Mouse (Mus musculus) kidney, embryonic 16.5 days (tissue): Measurements from ENCODE around the gene 6430531B16Rik. TPM values are rescaled to one million over a fixed set of nuclear protein-coding genes. Genes with fewer than 3 reads are reported as not detected.

Source experiments
- ATAC-seq: fragments of 200-750 bp; cut with Nextera tagmentation; 2 replicates; pipeline ENCODE4 v1.8.0; 2017; ENCODE audit warnings: moderate TSS enrichment; ENCODE audit not compliant: low FRiP score, low TSS enrichment
- H3K27ac ChIP-seq: fragments of 300-500 bp; sonication (generic); 2 replicates; pipeline ENCODE4 v1.5.1; 2014; ENCODE audit warnings: low read length
- H3K27me3 ChIP-seq: fragments of 300-500 bp; sonication (generic); 2 replicates; pipeline ENCODE4 v1.6.1; 2014; ENCODE audit warnings: low read length, control low read depth, mixed read lengths; ENCODE audit not compliant: insufficient read depth
- H3K36me3 ChIP-seq: fragments of 300-500 bp; sonication (generic); 2 replicates; pipeline ENCODE4 v1.6.1; 2014; ENCODE audit warnings: low read length, control low read depth, mixed read lengths; ENCODE audit not compliant: insufficient read depth
- H3K4me1 ChIP-seq: fragments of 300-500 bp; sonication (generic); 2 replicates; pipeline ENCODE4 v1.6.1; 2014; ENCODE audit warnings: low read length, control low read depth, mixed read lengths; ENCODE audit not compliant: insufficient read depth
- H3K4me2 ChIP-seq: fragments of 300-500 bp; sonication (generic); replicated peaks from 2 replicates; pipeline ENCODE4 v1.6.1; 2014; ENCODE audit warnings: low read depth, low read length
- H3K4me3 ChIP-seq: fragments of 300-500 bp; sonication (generic); 2 replicates; pipeline ENCODE4 v1.5.1; 2014; ENCODE audit warnings: mild to moderate bottlenecking, low read length
- H3K9ac ChIP-seq: fragments of 300-500 bp; sonication (generic); replicated peaks from 2 replicates; pipeline ENCODE4 v1.6.1; 2014; ENCODE audit warnings: low read length
- H3K9me3 ChIP-seq: fragments of 300-500 bp; sonication (generic); 2 replicates; pipeline ENCODE4 v1.6.1; 2016; ENCODE audit warnings: low read length, control low read depth
- WGBS: fragments of 180-500 bp; shearing (Covaris S2); extraction: QIAGEN DNeasy Blood & Tissue Kit; methylation state at CpG from one replicate; pipeline ENCODE4 v1.1.7; 2014; 5-methylcytosine and 5-hydroxymethylcytosine counted together
- polyA plus RNA-seq: library from polyadenylated mRNA; unstranded; fragments of >200 nt; fragmentation: Nextera tagmentation; extraction: Ambion mirVana; gene quantifications from 2 replicates; pipeline ENCODE4 v1.2.1, GENCODE M21; 2015

6430531B16Rik gene
- 0.71 and 0.94 TPM in 2 replicates for polyA plus RNA-seq

DNA sequence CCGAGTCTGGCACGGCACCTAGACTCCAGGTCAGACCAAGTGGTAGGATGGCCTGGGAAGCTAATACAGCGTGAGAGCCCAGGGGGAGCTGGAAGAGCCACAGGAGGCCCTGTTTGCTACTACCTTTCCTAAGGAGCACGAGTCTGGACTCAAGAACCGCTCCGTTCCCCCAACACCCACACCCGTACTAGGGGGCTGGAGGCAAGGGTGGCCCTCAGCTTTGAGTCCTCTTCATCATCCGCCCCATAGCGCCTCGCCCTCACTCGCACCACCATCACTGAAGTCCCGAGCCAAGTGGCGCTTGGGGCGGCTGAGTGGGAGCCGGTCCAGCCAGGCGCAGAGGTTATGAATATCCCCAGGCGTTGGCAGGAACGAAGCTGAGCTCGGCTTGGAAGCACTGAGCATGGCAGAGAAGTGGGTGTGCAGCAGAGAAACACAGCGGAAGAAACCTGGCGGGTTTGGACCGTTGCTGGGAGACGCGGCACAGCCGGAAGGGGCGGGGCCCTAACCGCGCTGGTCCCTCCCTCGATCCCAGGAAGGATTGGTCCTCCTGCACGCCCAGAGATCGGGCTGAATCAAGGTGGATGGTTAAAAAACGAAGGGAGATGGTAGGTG is at the start of gene 6430531B16Rik:
TSS of gene 6430531B16Rik (minus strand) at position 478 of the 615 bp plus-strand sequence.
- Histone ChIP-seq H3K27me3 (no peaks in the 10 kb centered on the region), H3K9me3 (no peaks in the 10 kb centered on the region), H3K9ac (peak within 1 kb of the TSS; percentile 66), H3K4me3 (peak within 1 kb of the TSS; percentile 70), H3K36me3 (no peaks in the 10 kb centered on the region), H3K4me2 (peak within 1 kb of the TSS; percentile 90), H3K27ac (no peak within 1 kb of the TSS), H3K4me1 (peaks cover 8% of the 10 kb centered on the region; the same call in 1 of the 2 replicates)
- peak; percentile 92 for ATAC-seq
- WGBS: 4% methylated on average over 32 of the region's 32 CpGs

- Histone ChIP-seq H3K27ac (no peak overlapping the region), H3K4me3 (no peak overlapping the region), H3K9me3 (0 out of 2 replicates have a peak, but pooled peaks cover 4% of the 10 kb centered on the region), H3K9ac (no peak overlapping the region), H3K4me2 (no peak overlapping the region), H3K36me3 (peaks cover 34% of the 10 kb centered on the region), H3K27me3 (no peaks in the 10 kb centered on the region), H3K4me1 (no peaks in the 10 kb centered on the region)
- no peak for ATAC-seq
- WGBS: 98% methylated on average over 17 of the region's 17 CpGs
Measured at GRCm38 (mm10) chr7:140011336-140011735, 32.8 kb upstream of the 6430531B16Rik start.

- H3K36me3 ChIP-seq: peaks cover 49% of the 10 kb centered on the region
- no peak for ATAC-seq
- no peak overlapping the region for H3K4me2 ChIP-seq
Measured at GRCm38 (mm10) chr7:140007781-140008180, 29.2 kb upstream of the 6430531B16Rik start.

GRCm38 (mm10) chr7:140006861-140007611 is 28.5 kb upstream of the 6430531B16Rik start:
- no peaks in the 10 kb centered on the region for H3K9me3 ChIP-seq

More at GRCm38 (mm10) chr7:140007781-140008180, 29.2 kb upstream of the 6430531B16Rik start:
- no peak overlapping the region for H3K9ac ChIP-seq
- H3K9me3 ChIP-seq: no peaks in the 10 kb centered on the region
- H3K27ac ChIP-seq: no peak overlapping the region
- H3K4me1 ChIP-seq: no peaks in the 10 kb centered on the region
- no peaks in the 10 kb centered on the region for H3K27me3 ChIP-seq
- 92% methylated on average over 9 of the region's 9 CpGs for WGBS
- no peak overlapping the region for H3K4me3 ChIP-seq

DNA sequence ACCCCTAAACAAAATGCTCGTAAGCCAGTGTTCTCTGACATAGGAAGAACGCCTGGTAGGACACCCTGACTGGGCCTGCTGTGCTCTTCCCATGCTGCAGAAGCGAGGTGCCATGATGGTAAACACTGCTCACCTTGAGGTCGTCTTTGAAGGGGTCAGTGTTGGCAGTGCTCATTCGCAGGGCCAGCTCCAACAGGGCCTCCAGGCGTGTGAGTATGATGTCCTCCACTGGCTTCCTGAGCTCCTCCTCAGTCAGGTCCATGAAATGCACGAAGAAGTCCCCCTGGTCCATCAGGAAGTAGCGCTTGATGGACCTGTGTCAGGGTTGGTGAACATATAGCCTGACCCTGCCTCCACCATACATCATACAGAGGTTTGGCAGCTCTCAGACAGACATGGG is 26.1 kb upstream of the 6430531B16Rik start:
- H3K4me3 ChIP-seq: no peak overlapping the region
- ATAC-seq: no peak
- peaks cover 55% of the 10 kb centered on the region for H3K36me3 ChIP-seq
- H3K27ac ChIP-seq: no peak overlapping the region
- H3K27me3 ChIP-seq: no peaks in the 10 kb centered on the region
- H3K9me3 ChIP-seq: no peaks in the 10 kb centered on the region
- H3K4me2 ChIP-seq: no peak overlapping the region
- no peak overlapping the region for H3K9ac ChIP-seq
- H3K4me1 ChIP-seq: no peaks in the 10 kb centered on the region
- WGBS: 94% methylated on average over 8 of the region's 8 CpGs

More at GRCm38 (mm10) chr7:140006861-140007611, 28.5 kb upstream of the 6430531B16Rik start:
- WGBS: 90% methylated on average over 9 of the region's 9 CpGs
- H3K4me1 ChIP-seq: no peaks in the 10 kb centered on the region
- no peak for ATAC-seq
- peaks cover 49% of the 10 kb centered on the region for H3K36me3 ChIP-seq
- no peak overlapping the region for H3K9ac ChIP-seq
- H3K27me3 ChIP-seq: no peaks in the 10 kb centered on the region
- no peak overlapping the region for H3K27ac ChIP-seq
- no peak overlapping the region for H3K4me2 ChIP-seq
- H3K4me3 ChIP-seq: no peak overlapping the region

DNA sequence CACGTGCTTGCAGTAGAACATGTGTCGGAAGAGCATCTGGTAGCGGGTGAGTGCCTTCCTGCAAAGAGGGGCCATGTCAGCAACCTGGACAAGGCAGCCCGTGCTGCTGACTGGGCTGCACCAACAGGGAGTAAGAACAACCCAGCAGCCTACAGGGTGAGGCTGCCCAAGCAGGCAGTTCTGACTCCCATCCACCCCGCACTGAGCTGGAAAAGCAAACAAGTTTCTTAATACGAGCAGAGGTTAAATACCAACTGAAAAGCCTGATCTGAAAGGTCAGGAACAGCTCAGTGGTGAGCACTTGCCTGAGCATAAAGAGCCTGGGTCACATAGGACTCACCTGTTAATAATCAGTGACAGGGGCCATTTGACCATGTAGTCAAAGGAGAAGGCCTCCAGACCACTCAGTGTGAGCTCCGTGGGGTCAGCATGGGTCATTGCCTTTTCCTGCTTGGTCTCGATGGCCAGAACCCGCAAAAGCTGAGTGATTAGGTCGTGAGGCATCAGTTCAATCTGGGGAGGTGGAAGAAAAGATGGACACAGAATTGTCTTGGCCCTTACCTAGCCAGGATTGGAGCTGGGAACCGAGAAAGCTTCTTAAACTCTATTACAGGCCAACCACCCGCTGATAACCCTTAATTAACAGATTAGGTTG is 22.7 kb upstream of the 6430531B16Rik start:
- H3K4me1 ChIP-seq: no peaks in the 10 kb centered on the region
- no peaks in the 10 kb centered on the region for H3K27me3 ChIP-seq
- H3K9ac ChIP-seq: no peak overlapping the region
- no peak overlapping the region for H3K27ac ChIP-seq
- WGBS: 61% methylated on average over 12 of the region's 12 CpGs
- no peak for ATAC-seq
- H3K4me2 ChIP-seq: no peak overlapping the region
- H3K9me3 ChIP-seq: no peaks in the 10 kb centered on the region
- H3K4me3 ChIP-seq: no peak overlapping the region
- H3K36me3 ChIP-seq: peaks cover 73% of the 10 kb centered on the region

DNA sequence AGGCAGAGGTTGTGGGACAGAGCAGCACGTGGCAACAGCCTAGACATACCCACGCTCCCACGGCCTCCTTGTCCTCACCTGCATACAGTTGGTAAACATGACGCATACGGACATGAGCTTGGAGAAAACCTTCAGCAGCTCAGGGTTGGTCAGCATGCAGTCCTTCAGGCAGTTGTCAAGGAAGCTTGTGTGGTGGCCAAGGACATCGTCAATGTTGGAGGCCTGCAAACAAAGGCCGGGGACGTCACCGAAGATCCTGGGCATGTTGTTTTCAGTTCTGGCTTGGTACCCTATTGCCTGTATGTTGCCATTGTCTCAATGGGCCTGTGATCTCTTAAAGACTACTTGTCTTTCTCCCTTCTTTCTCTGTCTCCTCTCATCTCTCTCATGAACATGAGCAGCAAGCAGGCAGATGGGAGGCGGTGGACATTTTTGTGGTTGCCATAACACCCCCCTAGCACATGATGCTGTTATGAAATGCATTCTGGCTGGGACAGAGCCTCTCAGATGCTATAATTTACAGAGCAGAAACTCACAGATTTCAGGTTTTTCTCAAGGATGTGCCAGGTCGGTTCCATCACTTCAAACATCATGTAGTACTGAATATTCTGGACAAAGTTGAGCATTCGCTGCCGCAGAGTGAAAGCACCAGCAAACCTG is 20.3 kb upstream of the 6430531B16Rik start:
- H3K36me3 ChIP-seq: peaks cover 55% of the 10 kb centered on the region
- no peaks in the 10 kb centered on the region for H3K4me1 ChIP-seq
- no peaks in the 10 kb centered on the region for H3K27me3 ChIP-seq
- no peak overlapping the region for H3K27ac ChIP-seq
- H3K9ac ChIP-seq: no peak overlapping the region
- H3K9me3 ChIP-seq: no peaks in the 10 kb centered on the region
- H3K4me3 ChIP-seq: no peak overlapping the region
- no peak for ATAC-seq
- WGBS: 91% methylated on average over 13 of the region's 13 CpGs
- no peak overlapping the region for H3K4me2 ChIP-seq

GRCm38 (mm10) chr7:139994676-139995075 is 16.1 kb upstream of the 6430531B16Rik start:
- no peak overlapping the region for H3K27ac ChIP-seq
- H3K4me3 ChIP-seq: no peak overlapping the region
- H3K36me3 ChIP-seq: peaks cover 35% of the 10 kb centered on the region
- ATAC-seq: no peak
- H3K9ac ChIP-seq: no peak overlapping the region
- H3K4me2 ChIP-seq: no peak overlapping the region
- no peaks in the 10 kb centered on the region for H3K9me3 ChIP-seq
- no peaks in the 10 kb centered on the region for H3K4me1 ChIP-seq
- 35% methylated on average over 3 of the region's 3 CpGs for WGBS
- no peaks in the 10 kb centered on the region for H3K27me3 ChIP-seq

DNA sequence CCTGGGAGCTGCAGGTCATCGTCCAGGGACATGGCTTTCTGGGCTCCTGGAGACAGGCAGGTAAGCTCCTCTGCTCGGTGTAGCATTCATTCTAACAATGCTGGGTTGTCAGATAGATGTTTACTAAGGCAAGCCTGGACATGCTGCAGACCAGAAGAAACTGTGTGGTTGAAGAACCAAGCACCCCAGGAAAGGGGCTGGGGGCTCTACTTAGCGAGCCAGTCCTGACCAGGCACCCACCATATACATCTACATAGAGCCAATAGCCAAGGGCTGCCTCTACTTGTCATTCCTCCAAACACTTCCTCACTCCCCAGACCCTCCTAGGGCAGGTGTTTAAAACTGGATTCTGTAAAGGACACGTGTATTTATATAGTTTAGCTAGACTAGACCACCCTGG is 15.6 kb upstream of the 6430531B16Rik start:
- 0 out of 2 replicates have a peak, but pooled peaks have one; percentile 16 for ATAC-seq
- H3K4me1 ChIP-seq: no peaks in the 10 kb centered on the region
- WGBS: 84% methylated on average over 4 of the region's 4 CpGs
- H3K9me3 ChIP-seq: no peaks in the 10 kb centered on the region
- no peak overlapping the region for H3K9ac ChIP-seq
- no peaks in the 10 kb centered on the region for H3K27me3 ChIP-seq
- H3K4me2 ChIP-seq: no peak overlapping the region
- no peak overlapping the region for H3K4me3 ChIP-seq
- peaks cover 30% of the 10 kb centered on the region for H3K36me3 ChIP-seq
- H3K27ac ChIP-seq: no peak overlapping the region
